Mouse (Mus musculus) gastrocnemius, postnatal 36 days (tissue): ENCODE data around the gene Vegfb. TPM values are rescaled to one million over a fixed set of nuclear protein-coding genes. Genes with fewer than 3 reads are reported as not detected.

Experiments used
- DNase-seq, 2 experiments: peaks; one replicate each; pipeline ENCODE4 v3.0.0; 2022
- intact Hi-C: fragments of 180-260 bp; cut with DNase I; formaldehyde crosslinking; loops from one replicate; pipeline ENCODE4 v1.15.1; 2025
- total RNA-seq, 2 experiments: library from RNA; stranded (reverse); gene quantifications; 2 replicates each; pipeline ENCODE4 v1.2.3; 2021

Gene Vegfb
- total RNA-seq, 2 experiments from 2014 or later = 140 to 153 TPM

GRCm38 (mm10) chr19:6948186-6948585 is 39.3 kb downstream of the Vegfb start:
- intact Hi-C loops = loop anchor here (5.0 kb wide), 1 partner anchor 701 kb away; no protein-coding TSS in a partner anchor

GRCm38 (mm10) chr19:6947742-6948141 is 39.7 kb downstream of the Vegfb start:
- intact Hi-C loops = loop anchor here (5.0 kb wide), 1 partner anchor 700 kb away; no protein-coding TSS in a partner anchor
- no peak for DNase-seq

More at GRCm38 (mm10) chr19:6948186-6948585, 39.3 kb downstream of the Vegfb start:
- no peak for DNase-seq

- intact Hi-C loops = no loop called here
- no peak for DNase-seq
These were observed 43.7 kb downstream of the Vegfb start for GRCm38 (mm10) chr19:6943709-6944108.

- DNase-seq = no peak
- intact Hi-C loops = no loop called here
These were observed 44.7 kb downstream of the Vegfb start for GRCm38 (mm10) chr19:6942764-6943163.

GRCm38 (mm10) chr19:6942249-6942691 is 45.2 kb downstream of the Vegfb start, which contains the start of gene Gpr137:
Gpr137 (minus strand) TSS chr19:6942480.
- intact Hi-C loops = no loop called here
- peak; percentile 92 to 95 for DNase-seq

GRCm38 (mm10) chr19:6941372-6942248 is 45.8 kb downstream of the Vegfb start, which contains the start of gene Bad:
Bad (plus strand) TSS chr19:6941861.
- peak; percentile 92 to 96 for DNase-seq
- intact Hi-C loops = loop anchor here (2.0 kb wide), 1 partner anchor 13 kb away; no protein-coding TSS in a partner anchor

GRCm38 (mm10) chr19:6940396-6941351 is 46.8 kb downstream of the Vegfb start:
- intact Hi-C loops = loop anchor here (2.0 kb wide), 1 partner anchor 14 kb away; no protein-coding TSS in a partner anchor
- no peak for DNase-seq

- intact Hi-C loops = loop anchor here (2.0 kb wide), 1 partner anchor 15 kb away; no protein-coding TSS in a partner anchor
- DNase-seq = no peak
These were observed 48.1 kb downstream of the Vegfb start for GRCm38 (mm10) chr19:6939106-6940002.

- intact Hi-C loops = no loop called here
- no peak for DNase-seq
These were observed 49.6 kb downstream of the Vegfb start for GRCm38 (mm10) chr19:6937541-6938465.

- DNase-seq = no peak
- intact Hi-C loops = no loop called here
These were observed 51.2 kb downstream of the Vegfb start for GRCm38 (mm10) chr19:6936299-6936698.

- intact Hi-C loops = loop anchor here (5.0 kb wide), 1 partner anchor 83 kb away; the partner anchor contains the start of gene Fermt3
These were observed 53.1 kb downstream of the Vegfb start, which contains the start of gene Kcnk4 for GRCm38 (mm10) chr19:6934195-6934977. Kcnk4 (minus strand) TSS chr19:6934515.

GRCm38 (mm10) chr19:6933436-6934194 is 53.8 kb downstream of the Vegfb start:
- intact Hi-C loops = loop anchor here (5.0 kb wide), 1 partner anchor 84 kb away; the partner anchor contains the start of gene Fermt3

More at GRCm38 (mm10) chr19:6934195-6934977, 53.1 kb downstream of the Vegfb start, which contains the start of gene Kcnk4:
- no peak for DNase-seq

GRCm38 (mm10) chr19:6933102-6933435 is 54.4 kb downstream of the Vegfb start:
- no peak for DNase-seq
- intact Hi-C loops = loop anchor here (5.0 kb wide), 1 partner anchor 84 kb away; the partner anchor contains the start of gene Fermt3

More at GRCm38 (mm10) chr19:6933436-6934194, 53.8 kb downstream of the Vegfb start:
- DNase-seq = no peak
